Mouse (Mus musculus): ENCODE measurements around the gene Homez. TPM values are rescaled to one million over a fixed set of nuclear protein-coding genes. Genes with fewer than 3 reads are reported as not detected.

Gene Homez
- polyA plus RNA-seq (2014; fragmentation: Nextera tagmentation; extraction: Ambion mirVana) = 10.7 and 10.8 TPM in 2 replicates

DNA sequence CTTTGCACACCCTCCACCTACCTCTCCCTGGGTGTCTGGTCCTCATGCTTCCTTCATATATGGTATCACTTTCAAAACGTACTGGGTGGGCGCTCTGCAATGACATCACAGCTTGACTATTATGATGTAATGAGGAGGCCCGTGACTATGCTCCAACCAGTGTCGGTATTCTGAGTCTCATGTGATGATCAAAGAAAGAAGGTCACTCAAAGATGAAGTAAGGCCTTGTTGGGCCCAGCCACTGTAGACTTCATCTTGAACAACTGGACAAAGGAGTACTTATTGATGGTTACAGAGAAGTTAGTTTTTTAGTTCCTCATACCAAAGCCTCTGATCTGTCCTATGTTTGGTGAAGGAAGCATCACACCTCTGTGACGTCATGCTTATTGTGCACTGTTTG lies at the start of gene Homez:
Gene Homez, minus strand, starts transcription at position 101 of the 400 bp plus-strand sequence.
- Histone ChIP-seq H3K36me3 (replicated peaks; ENCODE audit: control insufficient read depth, insufficient read depth) (peaks cover 7% of the 10 kb centered on the region), H3K4me1 (replicated peaks; ENCODE audit: control insufficient read depth, insufficient read depth, low read length) (peaks cover 8% of the 10 kb centered on the region; the same call in 1 of the 2 replicates), H3K27me3 (ENCODE audit: control insufficient read depth, insufficient read depth, low read length) (no peaks in the 10 kb centered on the region), H3K9me3 (ENCODE audit: control insufficient read depth, low read length) (no peaks in the 10 kb centered on the region), H3K4me3 (replicated peaks; ENCODE audit: low read length) (no peak within 1 kb of the TSS), H3K4me2 (replicated peaks) (no peak within 1 kb of the TSS), H3K9ac (no peak within 1 kb of the TSS), H3K27ac (no peak within 1 kb of the TSS)
- WGBS = 88% methylated on average over 5 of the region's 5 CpGs
- DNase-seq (ENCODE audit: low spot score) (no peak), ATAC-seq (ENCODE audit: low FRiP score) (no peak)

- peaks cover 17% of the 10 kb centered on the region for H3K36me3 ChIP-seq (replicated peaks; ENCODE audit: control insufficient read depth, insufficient read depth)
- H3K27me3 ChIP-seq (ENCODE audit: control insufficient read depth, insufficient read depth, low read length) = no peaks in the 10 kb centered on the region
- H3K27ac ChIP-seq = no peak overlapping the region
- DNase-seq (ENCODE audit: low spot score) (no peak), ATAC-seq (ENCODE audit: low FRiP score) (no peak)
- peaks cover 14% of the 10 kb centered on the region; the same call in 1 of the 2 replicates for H3K9me3 ChIP-seq (ENCODE audit: control insufficient read depth, low read length)
- H3K9ac ChIP-seq = no peak overlapping the region
- no peaks in the 10 kb centered on the region for H3K4me1 ChIP-seq (replicated peaks; ENCODE audit: control insufficient read depth, insufficient read depth, low read length)
- 96% methylated on average over 16 of the region's 16 CpGs for WGBS
- no peak overlapping the region for H3K4me2 ChIP-seq (replicated peaks)
- H3K4me3 ChIP-seq (replicated peaks; ENCODE audit: low read length) = no peak overlapping the region
Observed at GRCm38 (mm10) chr14:54920076-54920685, 49.4 kb upstream of the Homez start.

DNA sequence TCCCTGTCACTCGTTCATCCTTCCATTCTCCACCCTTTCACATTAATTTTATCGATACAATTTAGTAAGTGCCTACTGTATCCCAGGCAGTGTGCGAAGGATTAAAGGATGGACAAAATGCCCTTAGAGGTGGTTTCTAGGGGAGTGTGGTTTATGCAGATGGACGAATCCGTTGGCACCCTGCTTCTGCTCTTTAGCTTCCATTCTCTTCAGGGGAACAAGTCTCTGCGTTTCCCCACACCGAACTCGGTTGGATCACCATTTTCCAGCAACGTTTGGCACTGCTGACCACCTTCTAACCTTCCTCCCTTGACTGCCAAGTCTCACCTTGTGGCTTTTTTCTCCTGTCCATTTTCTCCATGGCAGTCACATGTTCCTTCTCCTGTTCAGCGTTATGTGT lies 42.6 kb upstream of the Homez start:
- DNase-seq (ENCODE audit: low spot score) (no peak), ATAC-seq (ENCODE audit: low FRiP score) (no peak)

DNA sequence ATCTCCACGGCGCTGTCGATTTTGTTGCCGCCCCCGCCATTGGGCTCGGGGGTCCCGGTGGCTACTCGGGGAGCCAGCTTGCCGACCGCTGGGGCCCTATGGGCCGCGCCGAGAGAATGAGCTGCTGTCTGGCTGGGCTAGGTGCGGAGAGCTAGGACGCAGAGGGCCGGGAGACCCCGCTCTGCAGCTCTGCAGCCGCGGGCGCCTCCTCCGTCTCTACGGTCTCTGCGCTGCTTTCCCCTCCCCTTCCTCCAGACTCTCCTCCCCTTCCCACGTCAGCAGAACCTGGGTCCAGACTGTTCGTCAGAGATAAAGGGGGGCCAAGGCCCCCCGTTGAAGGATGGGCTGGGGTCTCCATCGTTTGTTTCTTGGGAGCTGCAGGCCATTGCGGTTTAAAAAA lies 42.1 kb upstream of the Homez start, which contains the start of gene Slc22a17:
Gene Slc22a17, minus strand, starts transcription at position 247 of the 400 bp plus-strand sequence.
- Histone ChIP-seq H3K36me3 (replicated peaks; ENCODE audit: control insufficient read depth, insufficient read depth) (peaks cover 39% of the 10 kb centered on the region), H3K4me2 (replicated peaks) (peak within 1 kb of the TSS; percentile 85), H3K27me3 (ENCODE audit: control insufficient read depth, insufficient read depth, low read length) (no peaks in the 10 kb centered on the region), H3K9ac (peak within 1 kb of the TSS; percentile 95), H3K4me1 (replicated peaks; ENCODE audit: control insufficient read depth, insufficient read depth, low read length) (peaks cover 11% of the 10 kb centered on the region), H3K4me3 (replicated peaks; ENCODE audit: low read length) (peak within 1 kb of the TSS; percentile 83), H3K9me3 (ENCODE audit: control insufficient read depth, low read length) (no peaks in the 10 kb centered on the region), H3K27ac (peak within 1 kb of the TSS; percentile 94)
- WGBS = 0% methylated on average over 27 of the region's 28 CpGs
- peak; percentile 96 for ATAC-seq (ENCODE audit: low FRiP score)
- peak; percentile 87 for DNase-seq (ENCODE audit: low spot score)

More for the DNA sequence above, 42.6 kb upstream of the Homez start:
- 15% methylated on average over 10 of the region's 10 CpGs for WGBS
- H3K27ac ChIP-seq = peak overlapping the region; percentile 94
- H3K36me3 ChIP-seq (replicated peaks; ENCODE audit: control insufficient read depth, insufficient read depth) = peaks cover 34% of the 10 kb centered on the region
- peak overlapping the region; percentile 83 for H3K4me3 ChIP-seq (replicated peaks; ENCODE audit: low read length)
- H3K4me2 ChIP-seq (replicated peaks) = peak overlapping the region; percentile 85
- no peaks in the 10 kb centered on the region for H3K9me3 ChIP-seq (ENCODE audit: control insufficient read depth, low read length)
- H3K27me3 ChIP-seq (ENCODE audit: control insufficient read depth, insufficient read depth, low read length) = no peaks in the 10 kb centered on the region
- peaks cover 11% of the 10 kb centered on the region for H3K4me1 ChIP-seq (replicated peaks; ENCODE audit: control insufficient read depth, insufficient read depth, low read length)
- H3K9ac ChIP-seq = peak overlapping the region; percentile 95

GRCm38 (mm10) chr14:54912109-54912850 lies 41.5 kb upstream of the Homez start:
- H3K4me1 ChIP-seq (replicated peaks; ENCODE audit: control insufficient read depth, insufficient read depth, low read length) = peaks cover 11% of the 10 kb centered on the region
- peaks cover 42% of the 10 kb centered on the region for H3K36me3 ChIP-seq (replicated peaks; ENCODE audit: control insufficient read depth, insufficient read depth)
- peak overlapping the region; percentile 85 for H3K4me2 ChIP-seq (replicated peaks)
- WGBS = 3% methylated on average over 60 of the region's 69 CpGs
- peak; percentile 61 for ATAC-seq (ENCODE audit: low FRiP score)
- no peaks in the 10 kb centered on the region for H3K9me3 ChIP-seq (ENCODE audit: control insufficient read depth, low read length)
- H3K27ac ChIP-seq = peak overlapping the region; percentile 94
- H3K9ac ChIP-seq = peak overlapping the region; percentile 95
- H3K4me3 ChIP-seq (replicated peaks; ENCODE audit: low read length) = peak overlapping the region; percentile 83
- no peak for DNase-seq (ENCODE audit: low spot score)
- H3K27me3 ChIP-seq (ENCODE audit: control insufficient read depth, insufficient read depth, low read length) = no peaks in the 10 kb centered on the region

GRCm38 (mm10) chr14:54908682-54909081 lies 37.9 kb upstream of the Homez start:
- 81% methylated on average over 7 of the region's 7 CpGs for WGBS
- H3K9ac ChIP-seq = no peak overlapping the region
- H3K4me2 ChIP-seq (replicated peaks) = no peak overlapping the region
- H3K4me1 ChIP-seq (replicated peaks; ENCODE audit: control insufficient read depth, insufficient read depth, low read length) = peaks cover 10% of the 10 kb centered on the region
- H3K36me3 ChIP-seq (replicated peaks; ENCODE audit: control insufficient read depth, insufficient read depth) = peaks cover 61% of the 10 kb centered on the region
- ATAC-seq (ENCODE audit: low FRiP score) = no peak
- no peaks in the 10 kb centered on the region for H3K27me3 ChIP-seq (ENCODE audit: control insufficient read depth, insufficient read depth, low read length)
- DNase-seq (ENCODE audit: low spot score) = no peak
- no peak overlapping the region for H3K27ac ChIP-seq
- H3K9me3 ChIP-seq (ENCODE audit: control insufficient read depth, low read length) = no peaks in the 10 kb centered on the region
- H3K4me3 ChIP-seq (replicated peaks; ENCODE audit: low read length) = no peak overlapping the region

DNA sequence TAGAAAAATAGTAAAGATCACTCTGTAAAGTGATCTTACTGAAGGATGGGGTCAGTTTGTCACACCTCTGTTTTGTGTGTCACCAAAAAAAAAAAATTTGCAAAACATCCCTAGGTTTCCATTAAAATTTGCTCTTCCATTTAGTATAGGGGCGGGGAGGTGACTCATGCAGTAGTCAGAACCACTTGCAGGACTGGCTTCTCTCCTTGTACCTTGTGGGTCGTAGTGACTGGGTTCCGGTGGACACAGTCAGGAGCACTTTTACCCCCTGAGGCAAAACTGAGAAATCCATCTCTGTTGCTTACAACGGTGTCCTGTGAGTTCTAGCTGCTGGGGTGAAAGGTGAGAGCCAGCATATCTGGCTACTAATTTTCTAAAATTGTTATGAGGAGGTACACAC lies 32.9 kb upstream of the Homez start:
- Histone ChIP-seq H3K27ac (no peak overlapping the region), H3K4me3 (replicated peaks; ENCODE audit: low read length) (no peak overlapping the region), H3K4me2 (replicated peaks) (no peak overlapping the region), H3K9me3 (ENCODE audit: control insufficient read depth, low read length) (no peaks in the 10 kb centered on the region), H3K9ac (no peak overlapping the region), H3K4me1 (replicated peaks; ENCODE audit: control insufficient read depth, insufficient read depth, low read length) (0 out of 2 replicates have a peak, but pooled peaks cover 2% of the 10 kb centered on the region), H3K36me3 (replicated peaks; ENCODE audit: control insufficient read depth, insufficient read depth) (peaks cover 50% of the 10 kb centered on the region), H3K27me3 (ENCODE audit: control insufficient read depth, insufficient read depth, low read length) (no peaks in the 10 kb centered on the region)
- ATAC-seq (ENCODE audit: low FRiP score) (no peak), DNase-seq (ENCODE audit: low spot score) (no peak)
- WGBS = 92% methylated on average over 4 of the region's 4 CpGs

- 1% methylated on average over 3 of the region's 3 CpGs for WGBS
Observed at GRCm38 (mm10) chr14:54900383-54900782, 29.6 kb upstream of the Homez start.

DNA sequence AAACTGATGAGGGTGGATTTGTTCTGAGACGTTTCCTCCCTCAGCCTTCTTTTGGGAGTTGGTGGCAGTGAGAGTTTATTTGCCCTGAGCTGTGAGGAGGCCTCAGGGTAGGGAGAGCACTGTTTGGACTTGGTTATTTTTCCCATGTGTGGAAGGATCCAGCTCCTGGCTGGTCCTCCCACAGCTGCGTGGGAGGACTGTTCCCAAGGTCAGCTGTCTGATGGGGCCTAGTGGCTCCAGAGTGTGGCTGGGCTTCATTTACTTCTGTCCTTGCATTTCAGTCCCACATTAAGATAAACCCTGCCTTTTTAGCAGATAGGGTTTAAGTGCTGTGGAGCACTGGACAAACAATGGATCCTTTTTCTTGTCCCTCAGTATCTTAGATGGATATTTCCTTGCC lies 26.7 kb upstream of the Homez start:
- Histone ChIP-seq H3K36me3 (replicated peaks; ENCODE audit: control insufficient read depth, insufficient read depth) (peaks cover 44% of the 10 kb centered on the region), H3K4me1 (replicated peaks; ENCODE audit: control insufficient read depth, insufficient read depth, low read length) (peaks cover 17% of the 10 kb centered on the region), H3K9me3 (ENCODE audit: control insufficient read depth, low read length) (no peaks in the 10 kb centered on the region), H3K4me3 (replicated peaks; ENCODE audit: low read length) (no peak overlapping the region), H3K9ac (no peak overlapping the region), H3K27ac (no peak overlapping the region), H3K27me3 (ENCODE audit: control insufficient read depth, insufficient read depth, low read length) (no peaks in the 10 kb centered on the region), H3K4me2 (replicated peaks) (no peak overlapping the region)
- no peak for ATAC-seq (ENCODE audit: low FRiP score)
- 68% methylated on average over 2 of the region's 2 CpGs for WGBS
- DNase-seq (ENCODE audit: low spot score) = no peak

More at GRCm38 (mm10) chr14:54900383-54900782, 29.6 kb upstream of the Homez start:
- peaks cover 8% of the 10 kb centered on the region for H3K4me1 ChIP-seq (replicated peaks; ENCODE audit: control insufficient read depth, insufficient read depth, low read length)
- peaks cover 50% of the 10 kb centered on the region for H3K36me3 ChIP-seq (replicated peaks; ENCODE audit: control insufficient read depth, insufficient read depth)
- H3K9me3 ChIP-seq (ENCODE audit: control insufficient read depth, low read length) = no peaks in the 10 kb centered on the region
- H3K9ac ChIP-seq = no peak overlapping the region
- H3K4me2 ChIP-seq (replicated peaks) = no peak overlapping the region
- no peak overlapping the region for H3K27ac ChIP-seq
- no peak overlapping the region for H3K4me3 ChIP-seq (replicated peaks; ENCODE audit: low read length)
- DNase-seq (ENCODE audit: low spot score) (peak; percentile 93), ATAC-seq (ENCODE audit: low FRiP score) (peak; percentile 64)
- no peaks in the 10 kb centered on the region for H3K27me3 ChIP-seq (ENCODE audit: control insufficient read depth, insufficient read depth, low read length)
